Mouse (Mus musculus) forelimb bud, embryonic 11.5 days (tissue): Measurements from ENCODE around the gene Cyp2c37.
"Not testable (repeated sequence)": the region's sequence is repeated elsewhere in the genome, so short reads cannot be mapped to it uniquely, and the experiment has no call there.

Experiments used
- DNase-seq: peaks from one replicate; pipeline ENCODE4 v3.0.0-alpha.2; 2012; ENCODE audit warnings: low read depth, low spot score

The Cyp2c37 gene

GRCm38 (mm10) chr19:39992140-39992539 is at the start of gene Cyp2c37:
TSS of gene Cyp2c37 (plus strand) at chr19:39992424.
- not testable (repeated sequence) for DNase-seq

- not testable (repeated sequence) for DNase-seq
Measured at GRCm38 (mm10) chr19:39960861-39961260, 31.4 kb upstream of the Cyp2c37 start.

GRCm38 (mm10) chr19:39971096-39971495 is 21.1 kb upstream of the Cyp2c37 start:
- not testable (repeated sequence) for DNase-seq

- DNase-seq, result no peak
Measured at GRCm38 (mm10) chr19:39989471-39989870, 2.8 kb upstream of the Cyp2c37 start.
